Mouse (Mus musculus): ENCODE measurements at regions not wholly inside any gene's neighbourhood (a gene's known extent, or its start where the extent isn't known, plus 50 kb on each side); places are given as distances from the start of the nearest gene placed in this dataset.

GRCm38 (mm10) chr13:71214776-71215175, 373.2 kb upstream of the Adamts16 start:
- DNase-seq: no peak

DNA sequence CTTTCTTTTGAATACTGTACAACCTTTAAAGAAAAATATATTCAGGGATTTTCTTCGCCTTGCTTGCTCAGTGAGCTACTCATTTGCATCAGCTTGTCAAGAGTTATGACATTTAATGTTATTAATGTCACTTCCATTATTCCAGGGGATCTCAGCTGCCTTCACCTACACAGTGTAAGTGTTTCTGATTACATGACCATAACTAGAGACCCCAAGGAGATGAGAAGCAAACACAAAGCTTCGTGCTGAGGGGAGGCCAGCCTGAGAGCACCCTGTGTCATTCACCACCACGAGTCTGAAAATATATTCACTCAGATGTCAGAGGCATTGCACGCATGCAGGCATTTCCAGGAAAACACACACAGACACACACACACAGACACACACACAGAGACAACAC, 369.8 kb upstream of the Adamts16 start:
- no peak for DNase-seq

GRCm38 (mm10) chr13:71210658-71211251, 369.1 kb upstream of the Adamts16 start:
- DNase-seq: no peak

GRCm38 (mm10) chr13:71205708-71206107, 364.1 kb upstream of the Adamts16 start:
- DNase-seq: no peak

- no peak for DNase-seq
Measured at GRCm38 (mm10) chr13:71200656-71201055, 359.0 kb upstream of the Adamts16 start.

GRCm38 (mm10) chr13:71195675-71196074, 354.1 kb upstream of the Adamts16 start:
- DNase-seq: no peak

DNA sequence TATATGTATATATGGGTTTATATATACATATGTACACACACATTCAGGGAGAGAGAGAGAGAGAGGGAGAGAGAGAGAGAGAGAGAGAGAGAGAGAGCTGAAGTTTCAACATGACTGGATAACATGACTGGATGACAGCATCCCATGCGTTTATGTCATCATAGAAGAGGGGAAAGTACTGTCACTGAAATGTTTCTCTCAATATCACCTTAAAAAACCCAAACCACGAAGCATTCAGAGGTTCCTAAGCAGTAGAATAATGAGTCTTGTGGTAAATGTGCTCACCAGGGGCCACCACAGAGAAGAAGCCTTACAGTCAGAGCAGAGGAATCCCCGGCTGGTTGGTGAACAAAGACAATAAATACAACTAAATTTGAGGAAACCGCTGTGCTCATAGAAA, 342.9 kb upstream of the Adamts16 start:
- no peak for DNase-seq

- DNase-seq: no peak
Measured at GRCm38 (mm10) chr13:71179083-71179482, 337.5 kb upstream of the Adamts16 start.

DNA sequence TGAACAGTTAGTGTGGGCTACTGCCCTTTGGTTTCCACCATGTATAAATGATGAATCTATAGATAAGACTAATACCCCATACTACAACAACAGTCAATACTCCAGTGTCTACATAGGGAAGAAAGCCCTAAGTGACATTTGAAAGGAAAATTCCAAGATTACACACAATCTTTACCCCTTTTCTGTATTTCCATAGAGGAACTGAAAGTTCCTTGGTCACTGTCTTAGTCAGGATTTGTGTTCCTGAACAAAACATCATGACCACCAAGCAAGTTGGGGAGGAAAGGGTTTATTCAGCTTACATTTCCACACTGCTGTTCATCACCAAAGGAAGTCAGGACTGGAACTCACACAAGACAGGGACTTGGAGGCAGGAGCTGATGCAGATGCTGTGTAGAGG, 332.7 kb upstream of the Adamts16 start:
- no peak for DNase-seq

DNA sequence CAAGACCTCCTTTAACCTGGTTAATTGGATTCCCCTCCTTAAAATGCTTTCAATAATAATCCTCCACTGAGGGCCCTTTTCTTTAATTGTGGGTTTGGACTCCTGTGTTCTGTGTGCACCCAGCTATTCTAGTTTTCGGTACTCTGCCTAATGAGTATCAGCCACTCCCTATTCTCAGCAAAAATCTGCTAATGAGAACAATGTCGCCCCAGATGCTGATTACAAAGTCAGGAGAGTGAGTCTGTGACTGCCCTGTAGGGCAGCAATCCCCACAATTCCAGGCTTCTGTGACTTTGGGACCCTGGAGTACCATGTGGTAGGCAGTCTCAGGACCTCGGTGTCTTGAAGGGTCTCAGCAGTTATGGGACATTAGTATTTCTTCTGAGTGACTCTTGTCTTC, 324.6 kb upstream of the Adamts16 start:
- no peak for DNase-seq

- no peak for DNase-seq
Measured at GRCm38 (mm10) chr13:71165096-71165920, 323.7 kb upstream of the Adamts16 start.

- DNase-seq: no peak
Measured at GRCm38 (mm10) chr13:71164012-71164411, 322.4 kb upstream of the Adamts16 start.

GRCm38 (mm10) chr13:71162952-71163351, 321.3 kb upstream of the Adamts16 start:
- no peak for DNase-seq

- DNase-seq: no peak
Measured at GRCm38 (mm10) chr13:71158300-71158860, 316.8 kb upstream of the Adamts16 start.

DNA sequence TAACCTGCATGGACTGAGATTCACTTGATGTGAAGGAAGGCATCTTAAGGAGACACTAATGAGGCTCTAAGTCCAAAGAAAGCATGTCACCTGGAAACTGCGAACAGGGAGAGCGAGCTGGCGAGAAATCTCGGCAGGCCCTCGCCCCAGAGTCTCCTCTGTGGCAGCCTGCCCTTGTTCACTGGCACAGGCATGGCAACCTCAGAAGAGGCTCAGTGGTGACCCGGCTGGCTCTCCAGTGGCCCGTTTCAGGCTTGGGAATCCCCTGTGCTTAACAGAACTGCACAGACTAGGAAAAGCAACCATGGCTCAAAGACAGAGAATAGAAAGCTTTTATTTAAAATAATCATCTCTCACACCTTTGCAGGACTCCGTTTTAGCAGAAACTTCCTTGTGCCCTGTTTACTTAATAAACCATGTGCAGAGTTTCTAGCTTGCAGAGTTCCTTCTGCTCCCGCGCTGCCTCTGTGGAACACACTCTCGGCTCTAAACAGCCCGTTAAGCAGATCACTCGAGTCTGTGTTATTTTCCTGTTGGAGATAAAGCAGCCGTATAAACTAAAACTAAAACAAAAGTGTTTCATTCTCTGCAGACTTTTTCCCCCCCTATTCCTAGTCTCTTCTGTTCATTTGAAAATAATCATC, 316.2 kb upstream of the Adamts16 start:
- no peak for DNase-seq

GRCm38 (mm10) chr13:71150092-71150491, 308.5 kb upstream of the Adamts16 start:
- no peak for DNase-seq

- DNase-seq: no peak
Measured at GRCm38 (mm10) chr13:71149303-71149696, 307.7 kb upstream of the Adamts16 start.

DNA sequence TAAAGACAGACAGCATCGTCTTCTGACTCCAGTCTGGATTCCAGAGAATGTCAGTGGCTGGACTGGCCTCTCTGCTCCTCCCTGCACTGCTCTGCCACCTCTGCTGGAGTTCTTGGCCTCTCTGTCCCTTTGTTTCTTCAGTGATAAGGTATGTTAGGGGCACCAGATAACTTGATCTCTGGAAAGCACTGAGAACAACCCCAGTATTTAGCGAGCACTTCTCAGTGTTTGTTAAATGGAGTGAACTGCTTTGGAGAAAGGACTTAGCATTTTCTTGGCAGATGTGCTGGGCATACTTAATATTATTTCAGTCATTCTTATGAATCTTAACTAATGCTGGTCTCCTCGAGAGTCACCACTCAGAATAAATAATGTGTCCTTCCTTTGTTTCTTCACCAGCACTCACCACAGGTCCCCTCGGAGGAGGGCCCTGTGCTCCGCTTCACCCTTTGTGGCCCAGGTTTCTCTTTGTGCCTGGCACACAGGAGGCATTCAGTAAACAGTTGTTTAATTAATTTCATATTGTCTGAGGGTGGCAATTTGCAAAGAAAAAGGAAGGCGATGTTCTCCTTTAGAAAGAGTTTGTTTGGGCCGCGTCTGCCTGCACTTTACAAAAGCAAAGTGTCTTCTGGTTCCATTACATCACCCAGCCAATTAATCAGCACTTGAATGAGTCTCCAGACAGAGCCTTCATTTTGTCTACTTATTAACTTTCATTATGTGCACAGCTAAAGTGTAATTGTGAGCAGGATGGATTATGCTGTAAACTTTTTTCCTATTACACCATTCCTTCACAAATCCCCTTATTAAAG, 307.1 kb upstream of the Adamts16 start:
- no peak for DNase-seq

DNA sequence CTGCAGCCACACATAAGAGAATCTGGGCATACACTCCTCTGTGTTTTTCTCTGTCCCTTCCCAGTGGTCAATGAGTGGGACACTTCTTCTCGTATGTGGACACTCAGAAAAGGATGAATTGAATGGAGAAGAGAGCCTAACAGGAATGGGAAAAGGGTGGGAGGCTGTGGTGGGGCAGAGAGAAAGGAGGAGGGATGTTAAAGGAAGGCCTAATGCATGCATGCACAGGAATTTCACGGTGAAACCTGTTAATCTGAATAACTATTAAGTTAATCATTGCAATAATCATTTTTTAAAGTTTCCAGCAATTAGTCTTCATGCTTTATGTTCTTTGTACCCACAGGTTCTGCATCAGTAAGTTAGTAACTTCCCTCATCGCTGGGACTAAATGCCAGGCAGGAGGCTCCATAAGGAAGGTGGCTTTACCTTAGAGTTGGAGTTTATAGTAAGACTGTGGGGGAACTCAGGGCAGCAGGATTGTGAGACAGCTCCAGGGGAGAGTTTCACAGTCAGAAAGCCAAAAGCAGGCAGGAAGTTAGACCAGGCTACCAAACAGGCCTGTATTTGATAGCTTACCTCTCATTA, 305.3 kb upstream of the Adamts16 start:
- DNase-seq: no peak

- no peak for DNase-seq
Measured at GRCm38 (mm10) chr13:71138745-71139312, 297.2 kb upstream of the Adamts16 start.

GRCm38 (mm10) chr13:71135940-71136632, 294.5 kb upstream of the Adamts16 start:
- DNase-seq: no peak

Data from thymus, postnatal 25 days (tissue).